Mouse (Mus musculus) embryo, embryonic 11.5 days (tissue): ENCODE results near the gene Rcan2.

Source experiments
- DNase-seq: peaks from one replicate; pipeline ENCODE4 v3.0.0-alpha.2; 2012; ENCODE audit warnings: low read depth, low spot score

Gene Rcan2

GRCm38 (mm10) chr17:44077146-44077842 is 276.1 kb downstream of the Rcan2 start:
- no peak for DNase-seq

GRCm38 (mm10) chr17:44077843-44078160 is 276.7 kb downstream of the Rcan2 start:
- no peak for DNase-seq

- peak; percentile 54 for DNase-seq
These were observed 277.6 kb downstream of the Rcan2 start, which contains the start of gene Enpp5 for GRCm38 (mm10) chr17:44078631-44079350. Gene Enpp5 (plus strand): TSS chr17:44078813.

DNA sequence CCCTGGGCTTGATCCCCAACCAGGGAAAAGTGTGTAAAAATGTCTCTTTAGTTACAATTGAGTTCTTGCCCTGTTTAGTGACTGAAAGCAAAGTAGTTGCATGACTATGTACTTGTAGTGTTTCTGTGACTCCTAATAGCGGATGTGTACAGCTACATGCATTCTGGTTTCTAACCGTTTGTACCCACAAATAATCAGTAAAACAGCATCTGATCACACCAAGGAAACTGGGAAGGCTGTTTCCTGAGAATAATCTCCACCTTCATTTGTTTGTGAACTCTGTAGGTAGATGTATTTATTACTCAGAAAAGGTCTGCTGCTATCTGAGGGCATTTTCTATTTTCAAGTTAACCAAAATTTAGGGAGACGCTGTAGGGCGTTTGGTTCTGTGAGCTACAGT is 282.0 kb downstream of the Rcan2 start:
- no peak for DNase-seq

GRCm38 (mm10) chr17:44088226-44088625 is 287.1 kb downstream of the Rcan2 start:
- DNase-seq = no peak
